Mouse (Mus musculus): ENCODE data around the gene Synj1. TPM values are rescaled to one million over a fixed set of nuclear protein-coding genes. Genes with fewer than 3 reads are reported as not detected.
A peak's percentile ranks its signal among the peaks of the same experiment; 100 is the strongest.

The Synj1 gene
- polyA plus RNA-seq, 1 experiment from 2014 or later, result 5.2 TPM

- no peaks in the 10 kb centered on the region for H3K4me1 ChIP-seq (replicated peaks; ENCODE audit: control insufficient read depth, insufficient read depth)
- 87% methylated on average over 10 of the region's 10 CpGs for WGBS
- H3K9me3 ChIP-seq (ENCODE audit: control insufficient read depth, low read length), result no peaks in the 10 kb centered on the region
- TF ChIP-seq CTCF (IDR thresholded peaks at IDR 0.05; ENCODE audit: low read depth) (no peak), EP300 (optimal IDR thresholded peaks at IDR 0.05) (no peak)
- no peaks in the 10 kb centered on the region for H3K27me3 ChIP-seq (ENCODE audit: control insufficient read depth, insufficient read depth, low read length)
- no peak overlapping the region for H3K9ac ChIP-seq (ENCODE audit: low read length)
- no peak overlapping the region for H3K4me3 ChIP-seq (ENCODE audit: low read depth, low read length)
- no peak overlapping the region for H3K4me2 ChIP-seq (replicated peaks; ENCODE audit: low read depth)
- no peak for ATAC-seq (ENCODE audit: low FRiP score, low TSS enrichment)
- DNase-seq (ENCODE audit: low spot score), result no peak
- no peak overlapping the region for H3K27ac ChIP-seq (replicated peaks)
- H3K36me3 ChIP-seq (ENCODE audit: control insufficient read depth, insufficient read depth, low read length), result peaks cover 2% of the 10 kb centered on the region; the same call in 1 of the 2 replicates
Observed at GRCm38 (mm10) chr16:90963866-90964265, 47.2 kb downstream of the Synj1 start.

GRCm38 (mm10) chr16:90963231-90963630 is 47.9 kb downstream of the Synj1 start:
- ATAC-seq (ENCODE audit: low FRiP score, low TSS enrichment), result no peak
- WGBS, result 88% methylated on average over 4 of the region's 4 CpGs
- H3K9me3 ChIP-seq (ENCODE audit: control insufficient read depth, low read length), result no peaks in the 10 kb centered on the region
- H3K4me3 ChIP-seq (ENCODE audit: low read depth, low read length), result no peak overlapping the region
- H3K9ac ChIP-seq (ENCODE audit: low read length), result no peak overlapping the region
- no peak for DNase-seq (ENCODE audit: low spot score)
- no peaks in the 10 kb centered on the region for H3K4me1 ChIP-seq (replicated peaks; ENCODE audit: control insufficient read depth, insufficient read depth)
- no peak for TF ChIP-seq CTCF (IDR thresholded peaks at IDR 0.05; ENCODE audit: low read depth)
- no peak for TF ChIP-seq EP300 (optimal IDR thresholded peaks at IDR 0.05)
- no peaks in the 10 kb centered on the region for H3K27me3 ChIP-seq (ENCODE audit: control insufficient read depth, insufficient read depth, low read length)
- no peak overlapping the region for H3K4me2 ChIP-seq (replicated peaks; ENCODE audit: low read depth)
- 0 out of 2 replicates have a peak, but pooled peaks cover 1% of the 10 kb centered on the region for H3K36me3 ChIP-seq (ENCODE audit: control insufficient read depth, insufficient read depth, low read length)
- no peak overlapping the region for H3K27ac ChIP-seq (replicated peaks)

- Histone ChIP-seq H3K9me3 (ENCODE audit: control insufficient read depth, low read length) (no peaks in the 10 kb centered on the region), H3K9ac (ENCODE audit: low read length) (no peak overlapping the region), H3K4me2 (replicated peaks; ENCODE audit: low read depth) (no peak overlapping the region), H3K4me3 (ENCODE audit: low read depth, low read length) (no peak overlapping the region), H3K27ac (replicated peaks) (no peak overlapping the region), H3K36me3 (ENCODE audit: control insufficient read depth, insufficient read depth, low read length) (0 out of 2 replicates have a peak, but pooled peaks cover 5% of the 10 kb centered on the region), H3K4me1 (replicated peaks; ENCODE audit: control insufficient read depth, insufficient read depth) (no peaks in the 10 kb centered on the region), H3K27me3 (ENCODE audit: control insufficient read depth, insufficient read depth, low read length) (no peaks in the 10 kb centered on the region)
- DNase-seq (ENCODE audit: low spot score) (no peak), ATAC-seq (ENCODE audit: low FRiP score, low TSS enrichment) (no peak)
- no peak; the same call in 1 of the 2 replicates for TF ChIP-seq CTCF (IDR thresholded peaks at IDR 0.05; ENCODE audit: low read depth)
- TF ChIP-seq EP300 (optimal IDR thresholded peaks at IDR 0.05), result no peak
- 69% methylated on average over 5 of the region's 5 CpGs for WGBS
Observed at GRCm38 (mm10) chr16:90958301-90959085, 52.6 kb downstream of the Synj1 start.

- Histone ChIP-seq H3K27me3 (ENCODE audit: control insufficient read depth, insufficient read depth, low read length) (no peaks in the 10 kb centered on the region), H3K4me2 (replicated peaks; ENCODE audit: low read depth) (no peak overlapping the region), H3K9ac (ENCODE audit: low read length) (no peak overlapping the region), H3K27ac (replicated peaks) (no peak overlapping the region), H3K9me3 (ENCODE audit: control insufficient read depth, low read length) (no peaks in the 10 kb centered on the region), H3K36me3 (ENCODE audit: control insufficient read depth, insufficient read depth, low read length) (0 out of 2 replicates have a peak, but pooled peaks cover 6% of the 10 kb centered on the region), H3K4me3 (ENCODE audit: low read depth, low read length) (no peak overlapping the region), H3K4me1 (replicated peaks; ENCODE audit: control insufficient read depth, insufficient read depth) (no peaks in the 10 kb centered on the region)
- TF ChIP-seq EP300 (optimal IDR thresholded peaks at IDR 0.05) (no peak), CTCF (IDR thresholded peaks at IDR 0.05; ENCODE audit: low read depth) (no peak)
- 78% methylated on average over 6 of the region's 6 CpGs for WGBS
- ATAC-seq (ENCODE audit: low FRiP score, low TSS enrichment), result no peak
- DNase-seq (ENCODE audit: low spot score), result no peak
Observed at GRCm38 (mm10) chr16:90955494-90955893, 55.6 kb downstream of the Synj1 start.

GRCm38 (mm10) chr16:90953770-90954169 is 57.3 kb downstream of the Synj1 start:
- H3K4me1 ChIP-seq (replicated peaks; ENCODE audit: control insufficient read depth, insufficient read depth), result no peaks in the 10 kb centered on the region
- no peak overlapping the region for H3K9ac ChIP-seq (ENCODE audit: low read length)
- H3K4me2 ChIP-seq (replicated peaks; ENCODE audit: low read depth), result no peak overlapping the region
- H3K36me3 ChIP-seq (ENCODE audit: control insufficient read depth, insufficient read depth, low read length), result 0 out of 2 replicates have a peak, but pooled peaks cover 7% of the 10 kb centered on the region
- no peaks in the 10 kb centered on the region for H3K9me3 ChIP-seq (ENCODE audit: control insufficient read depth, low read length)
- no peak for ATAC-seq (ENCODE audit: low FRiP score, low TSS enrichment)
- H3K27ac ChIP-seq (replicated peaks), result no peak overlapping the region
- H3K27me3 ChIP-seq (ENCODE audit: control insufficient read depth, insufficient read depth, low read length), result no peaks in the 10 kb centered on the region
- no peak for DNase-seq (ENCODE audit: low spot score)
- TF ChIP-seq EP300 (optimal IDR thresholded peaks at IDR 0.05) (no peak), CTCF (IDR thresholded peaks at IDR 0.05; ENCODE audit: low read depth) (peak; percentile 56)
- no peak overlapping the region for H3K4me3 ChIP-seq (ENCODE audit: low read depth, low read length)
- WGBS, result 97% methylated on average over 6 of the region's 6 CpGs

GRCm38 (mm10) chr16:90953147-90953546 is 58.0 kb downstream of the Synj1 start:
- no peak overlapping the region for H3K4me3 ChIP-seq (ENCODE audit: low read depth, low read length)
- DNase-seq (ENCODE audit: low spot score) (no peak), ATAC-seq (ENCODE audit: low FRiP score, low TSS enrichment) (no peak)
- no peak overlapping the region for H3K4me2 ChIP-seq (replicated peaks; ENCODE audit: low read depth)
- H3K4me1 ChIP-seq (replicated peaks; ENCODE audit: control insufficient read depth, insufficient read depth), result no peaks in the 10 kb centered on the region
- no peak overlapping the region for H3K27ac ChIP-seq (replicated peaks)
- H3K27me3 ChIP-seq (ENCODE audit: control insufficient read depth, insufficient read depth, low read length), result no peaks in the 10 kb centered on the region
- H3K9ac ChIP-seq (ENCODE audit: low read length), result no peak overlapping the region
- WGBS, result 86% methylated on average over 9 of the region's 9 CpGs
- H3K36me3 ChIP-seq (ENCODE audit: control insufficient read depth, insufficient read depth, low read length), result 0 out of 2 replicates have a peak, but pooled peaks cover 7% of the 10 kb centered on the region
- H3K9me3 ChIP-seq (ENCODE audit: control insufficient read depth, low read length), result no peaks in the 10 kb centered on the region
- TF ChIP-seq CTCF (IDR thresholded peaks at IDR 0.05; ENCODE audit: low read depth), result no peak
- TF ChIP-seq EP300 (optimal IDR thresholded peaks at IDR 0.05), result no peak
